Mouse (Mus musculus): ENCODE measurements around the gene Prep.

- TF ChIP-seq MAX (IDR thresholded peaks at IDR 0.05; ENCODE audit: low read depth) (no peak), SRF (IDR thresholded peaks at IDR 0.05; ENCODE audit: control insufficient read depth, insufficient read length, low read depth) (no peak), POLR2A (IDR thresholded peaks at IDR 0.05; ENCODE audit: insufficient read length, low read depth) (no peak), MYOG (IDR thresholded peaks at IDR 0.05; ENCODE audit: control insufficient read depth in 1 of 3, insufficient read depth in 1 of 3, insufficient read length in 2 of 3, low read depth in 2 of 3) (no peak), TCF12 (IDR thresholded peaks at IDR 0.05; ENCODE audit: insufficient read depth, poor library complexity, severe bottlenecking) (no peak), USF1 (IDR thresholded peaks at IDR 0.05; ENCODE audit: low read depth) (no peak), TCF3 (IDR thresholded peaks at IDR 0.05; ENCODE audit: insufficient read length, low read depth) (no peak), CEBPB (IDR thresholded peaks at IDR 0.05; ENCODE audit: insufficient read depth, poor library complexity, severe bottlenecking) (no peak), POLR2AphosphoS2 (IDR thresholded peaks at IDR 0.05; ENCODE audit: insufficient read length, low read depth) (no peak), E2F4 (IDR thresholded peaks at IDR 0.05; ENCODE audit: insufficient read depth) (no peak), MYOD1 (IDR thresholded peaks at IDR 0.05; ENCODE audit: control insufficient read depth in 1 of 3, insufficient read length in 2 of 3, low read depth in 2 of 3) (no peak), REST (IDR thresholded peaks at IDR 0.05; ENCODE audit: insufficient read depth, insufficient read length) (no peak)
Observed at GRCm38 (mm10) chr10:45194531-45194930, 127.5 kb downstream of the Prep start.
